Mouse (Mus musculus) adrenal gland, adult 2 months (tissue): ENCODE measurements at regions not wholly inside any gene's neighbourhood (a gene's known extent, or its start where the extent isn't known, plus 50 kb on each side); places are given as distances from the start of the nearest gene placed in this dataset.
A peak's percentile ranks its signal among the peaks of the same experiment; 100 is the strongest.

Experiments
- DNase-seq: peaks from one replicate; pipeline ENCODE4 v3.0.0; 2021

DNA sequence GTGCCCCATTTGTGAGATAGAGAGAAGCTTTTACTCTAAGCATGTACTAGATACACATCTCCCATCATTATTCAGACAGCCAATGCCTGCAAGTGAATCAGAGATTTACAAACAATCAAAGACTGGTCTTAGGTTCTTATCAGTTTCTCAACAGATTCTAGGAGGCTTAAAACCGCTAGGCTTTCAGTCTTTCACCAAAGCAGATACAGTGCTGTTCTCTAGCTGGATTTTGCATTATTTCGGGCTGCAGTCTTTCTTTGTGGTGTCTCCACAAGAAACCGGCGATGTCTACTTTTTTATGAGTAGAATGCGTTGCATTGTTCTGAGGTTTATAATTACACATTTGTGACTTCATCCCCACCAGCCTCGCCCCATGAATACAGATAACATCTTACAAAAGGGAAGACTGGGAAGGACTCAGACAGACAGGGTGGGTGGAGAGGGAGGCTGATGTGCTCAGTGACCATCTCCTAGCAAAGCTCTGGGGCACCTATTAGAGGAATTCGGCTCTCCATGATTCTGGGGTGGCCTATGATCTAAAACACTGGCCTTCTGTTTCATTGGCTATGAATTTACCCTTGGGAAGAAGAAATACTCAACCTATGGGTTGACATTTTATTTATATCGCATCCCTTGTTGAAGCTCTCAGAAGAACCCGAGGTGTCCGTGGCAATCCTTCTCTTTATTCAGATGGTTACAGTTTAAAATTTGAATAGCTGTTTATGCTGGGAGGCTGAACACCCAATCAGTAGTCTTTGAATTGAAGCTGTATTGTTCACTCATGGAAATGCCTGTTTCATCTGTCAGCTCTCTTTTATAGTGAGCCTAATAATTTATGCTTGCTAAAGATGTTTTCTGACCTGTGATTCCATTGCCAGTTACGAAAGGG is 343.8 kb downstream of the Tmem161b start:
- no peak for DNase-seq

DNA sequence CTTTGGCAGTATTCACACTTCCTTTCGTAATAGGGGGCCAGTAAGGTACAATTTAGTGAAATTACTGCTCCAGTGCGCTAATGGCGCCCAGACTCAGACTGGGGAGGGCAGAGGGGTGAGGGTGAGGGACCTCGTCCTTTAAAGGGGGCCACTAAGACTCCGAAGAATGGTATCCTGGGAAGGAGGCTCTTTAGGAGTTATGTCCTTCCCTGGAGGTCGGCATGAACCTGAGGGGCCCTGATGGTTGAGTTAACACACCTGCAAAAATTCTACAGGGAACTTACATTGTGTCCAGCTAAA is 344.4 kb downstream of the Tmem161b start:
- DNase-seq: peak; percentile 3

DNA sequence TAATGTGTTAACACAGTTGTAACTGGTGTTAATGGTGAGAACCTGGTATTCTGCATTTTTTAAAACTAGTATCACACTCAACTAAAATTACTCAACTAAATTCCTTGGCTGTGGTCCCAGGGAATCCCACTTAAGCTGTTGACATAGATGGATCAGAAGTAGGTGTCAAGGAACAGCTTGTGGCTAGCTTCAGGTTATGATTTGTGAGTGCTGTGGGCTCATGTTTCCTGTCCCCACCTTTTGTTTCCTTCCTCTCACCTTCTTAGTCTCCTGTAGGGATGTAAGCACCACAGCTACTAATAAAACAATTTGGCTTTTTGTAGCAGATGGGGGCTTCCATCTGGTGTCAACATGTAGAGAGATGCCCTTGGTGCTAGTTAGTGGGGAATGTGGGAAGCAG is 347.3 kb downstream of the Tmem161b start:
- no peak for DNase-seq

DNA sequence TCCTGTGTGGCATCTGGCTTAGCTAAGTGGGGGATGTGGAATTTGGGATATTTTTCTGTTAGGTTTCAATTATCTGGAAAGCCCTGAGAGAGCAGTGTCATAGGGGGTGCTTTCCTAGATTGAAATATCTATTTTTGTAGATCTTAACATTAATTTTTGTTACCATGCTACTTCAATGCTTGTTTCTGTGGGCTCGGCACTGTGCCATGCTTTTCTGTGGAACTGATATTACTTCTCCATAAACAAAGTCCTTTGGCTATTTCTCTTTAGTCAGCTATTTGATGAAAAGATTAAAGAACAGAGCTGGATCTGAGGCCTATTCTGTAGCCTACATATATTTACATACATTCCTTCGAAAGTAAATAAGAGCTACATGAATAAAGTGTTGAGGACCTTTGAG is 348.1 kb downstream of the Tmem161b start:
- DNase-seq: no peak

DNA sequence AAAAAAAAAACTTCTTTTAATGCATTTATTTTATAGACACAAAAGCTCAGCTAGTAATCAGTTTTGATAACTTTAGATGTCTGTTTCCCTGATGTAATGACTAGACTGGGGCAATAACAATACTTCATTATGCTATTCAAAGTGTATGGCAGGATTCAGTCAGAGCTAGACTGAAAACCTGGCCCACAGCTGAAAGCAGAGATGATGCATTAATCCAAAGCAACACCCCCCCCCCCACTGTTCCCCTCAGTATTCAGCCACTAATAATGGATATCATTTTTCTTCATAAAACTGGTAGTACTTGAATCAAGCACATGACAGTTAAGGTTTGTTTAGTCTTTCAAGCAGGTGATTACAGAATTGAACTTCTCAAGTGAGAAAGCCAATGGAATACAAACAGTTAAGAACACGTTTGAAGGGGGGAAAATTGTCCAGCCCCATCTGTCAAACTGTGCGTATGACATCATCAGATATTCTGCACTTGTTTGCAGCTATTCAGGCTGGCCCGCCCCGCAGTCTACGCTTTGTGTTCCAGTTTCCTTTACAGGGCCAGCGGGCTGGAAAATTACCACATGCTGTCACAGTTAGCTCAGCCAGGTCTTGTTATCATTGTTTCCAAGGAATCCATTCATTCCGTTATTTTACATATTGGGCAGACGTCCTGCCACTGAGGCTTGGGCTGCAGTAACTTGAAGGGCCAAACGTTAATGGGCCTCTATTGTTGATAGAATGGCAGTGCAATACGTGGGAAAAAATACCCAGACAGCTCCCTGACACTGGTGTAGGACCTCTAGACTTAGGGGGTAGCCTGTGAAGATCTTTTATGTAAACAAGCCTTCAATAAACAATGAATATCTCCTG is 349.1 kb downstream of the Tmem161b start:
- no peak for DNase-seq

DNA sequence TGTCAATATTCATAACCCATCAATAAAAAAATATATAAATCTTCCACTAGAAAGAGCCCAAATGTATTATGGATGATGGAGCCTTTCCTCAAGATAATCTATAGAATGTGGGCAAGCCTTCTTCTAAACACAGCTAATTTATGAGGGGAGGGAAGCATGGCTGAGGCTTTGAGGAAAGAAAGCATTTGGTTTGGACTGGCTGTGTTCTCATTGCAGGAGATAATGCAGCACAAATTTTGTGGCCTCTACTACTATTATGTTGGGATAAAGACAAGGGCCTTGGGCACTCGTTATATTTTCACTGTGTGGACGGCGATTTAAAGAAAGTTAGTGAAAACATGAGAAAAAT is 349.7 kb downstream of the Tmem161b start:
- no peak for DNase-seq

DNA sequence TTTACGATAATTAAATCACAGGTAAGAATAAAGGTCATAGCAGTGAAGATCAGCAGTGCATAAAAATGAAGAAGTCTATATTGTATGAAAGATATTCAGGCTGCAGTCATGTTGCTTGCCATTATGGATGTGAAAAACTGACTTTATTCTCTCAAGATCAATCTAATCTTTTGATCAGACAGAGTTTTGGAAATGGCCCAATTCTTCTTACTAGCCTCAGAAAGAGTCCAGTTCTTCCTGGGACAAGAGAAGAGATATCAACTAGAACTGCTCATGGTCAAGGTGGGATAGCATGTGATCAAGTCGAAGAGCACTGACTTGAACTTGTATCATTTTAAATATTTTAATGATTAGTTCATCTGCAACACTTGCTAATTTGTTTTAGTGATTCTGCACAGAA is 350.1 kb downstream of the Tmem161b start:
- no peak for DNase-seq

DNA sequence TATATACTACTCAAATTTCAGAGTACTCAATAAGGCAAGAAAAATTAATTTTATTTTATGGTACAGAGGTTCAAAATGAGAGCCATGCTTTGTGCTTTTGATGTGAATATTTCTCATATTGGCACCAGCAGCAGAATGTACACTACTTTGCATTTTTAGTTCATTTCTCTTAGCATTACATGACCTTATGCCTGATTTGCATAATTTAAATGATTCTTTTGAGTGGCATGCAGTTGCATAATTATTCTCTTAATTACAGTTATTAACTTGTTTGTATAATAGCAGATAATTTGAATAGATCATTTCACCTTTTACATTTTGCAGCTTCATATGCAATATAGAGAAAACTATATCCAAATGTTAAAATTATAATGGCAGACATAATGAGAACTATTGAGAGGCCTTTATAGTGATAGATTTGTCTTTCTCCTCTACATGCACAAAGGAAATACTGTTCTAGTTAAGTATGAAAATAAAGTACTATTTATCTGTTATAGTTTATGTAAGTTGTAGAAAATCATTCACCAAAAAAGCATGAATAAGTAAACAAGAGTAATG is 374.6 kb downstream of the Tmem161b start:
- DNase-seq: no peak

DNA sequence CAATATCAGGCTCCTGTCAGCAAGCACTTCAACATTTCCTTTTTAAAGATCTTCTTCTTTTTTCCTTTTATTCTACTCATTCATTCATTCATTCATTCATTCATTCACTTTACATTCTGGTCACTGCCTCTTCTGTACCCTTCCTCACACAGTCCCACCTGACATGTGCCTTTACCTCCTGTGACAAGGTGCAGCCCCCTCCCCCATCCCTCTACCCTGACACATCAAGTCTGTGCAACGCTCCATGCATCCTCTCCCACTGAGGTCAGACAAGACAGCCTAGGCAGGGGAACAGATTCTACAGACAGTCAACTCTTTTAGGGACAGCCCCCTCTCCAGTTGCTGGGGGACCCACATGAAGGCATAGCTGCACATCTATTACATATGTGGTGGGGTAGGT is 380.5 kb downstream of the Tmem161b start:
- DNase-seq: no peak

DNA sequence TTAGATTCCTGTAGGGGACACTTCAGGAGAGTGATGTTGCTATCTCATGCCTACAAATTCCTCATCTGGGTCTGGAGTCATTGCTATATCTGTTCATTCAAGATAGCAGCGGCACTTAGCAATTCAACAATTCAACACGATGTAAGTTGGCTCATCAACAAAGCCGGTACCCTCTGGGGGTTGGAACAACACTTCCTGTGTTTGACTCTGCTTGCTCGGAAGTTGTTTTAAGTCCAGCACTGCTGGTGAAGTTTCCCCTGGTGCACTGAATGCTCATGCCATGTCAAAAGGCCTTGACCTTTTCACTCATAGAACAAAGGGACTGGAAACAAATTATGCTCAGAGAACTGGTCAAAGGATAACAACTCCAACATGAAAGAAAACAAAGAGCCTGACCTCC is 390.4 kb downstream of the Tmem161b start:
- peak; percentile 3 for DNase-seq

DNA sequence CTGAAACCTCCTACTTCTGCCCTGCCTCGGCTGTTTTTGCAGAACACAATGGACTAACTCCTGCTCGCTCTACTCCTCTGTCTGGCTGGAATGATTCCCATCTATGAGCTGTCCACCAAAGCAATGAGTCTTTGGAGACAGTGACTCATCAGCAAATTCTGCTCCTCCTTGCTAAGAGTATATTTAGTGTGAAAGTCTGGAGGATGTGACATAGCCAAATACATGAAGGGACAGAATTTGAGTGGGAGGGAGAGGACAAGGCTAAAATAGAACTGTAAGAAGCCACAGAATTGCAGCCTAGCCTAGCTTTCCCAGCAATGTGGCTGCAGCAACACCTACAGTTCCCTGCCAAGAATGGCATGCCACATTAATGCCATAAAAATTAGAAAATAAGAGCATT is 390.9 kb downstream of the Tmem161b start:
- DNase-seq: peak; percentile 63

DNA sequence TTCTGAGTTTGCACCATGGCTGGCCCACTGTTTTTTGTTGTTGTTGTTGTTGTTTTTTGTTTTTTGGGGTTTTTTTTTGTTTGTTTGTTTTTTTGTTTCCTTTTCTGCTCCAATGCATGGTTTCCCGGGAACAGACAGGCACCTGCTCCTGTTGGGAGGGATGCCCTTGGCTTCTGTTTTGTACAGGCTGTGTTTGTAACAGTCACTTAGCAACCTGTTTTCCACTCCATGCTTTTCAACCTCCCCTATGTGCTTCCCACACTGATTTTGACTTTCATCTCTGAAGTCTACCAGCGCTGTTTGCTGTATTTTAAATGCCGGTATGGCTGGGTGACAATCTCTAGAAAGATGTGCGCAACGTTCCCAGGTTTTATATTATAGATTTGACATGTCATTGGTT is 402.6 kb downstream of the Tmem161b start:
- no peak for DNase-seq

DNA sequence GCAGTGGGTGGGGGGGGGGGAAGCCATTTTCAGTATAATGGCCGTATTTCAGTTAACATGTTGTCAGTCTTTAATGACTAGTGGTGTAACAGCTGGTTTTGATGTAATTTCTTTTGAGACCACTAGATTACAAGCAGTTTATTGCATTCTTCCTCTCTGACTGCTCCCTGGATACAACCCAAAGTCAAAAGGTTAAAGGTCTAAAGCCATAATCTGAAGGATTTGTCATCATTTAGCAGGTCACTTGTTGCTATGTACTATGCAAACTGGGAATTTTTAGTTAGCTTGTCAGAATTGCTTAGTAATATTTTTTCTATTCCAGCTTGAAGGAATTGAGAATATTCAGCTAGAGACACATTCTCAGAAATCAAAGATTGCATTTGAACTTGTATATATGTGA is 403.4 kb downstream of the Tmem161b start:
- no peak for DNase-seq

DNA sequence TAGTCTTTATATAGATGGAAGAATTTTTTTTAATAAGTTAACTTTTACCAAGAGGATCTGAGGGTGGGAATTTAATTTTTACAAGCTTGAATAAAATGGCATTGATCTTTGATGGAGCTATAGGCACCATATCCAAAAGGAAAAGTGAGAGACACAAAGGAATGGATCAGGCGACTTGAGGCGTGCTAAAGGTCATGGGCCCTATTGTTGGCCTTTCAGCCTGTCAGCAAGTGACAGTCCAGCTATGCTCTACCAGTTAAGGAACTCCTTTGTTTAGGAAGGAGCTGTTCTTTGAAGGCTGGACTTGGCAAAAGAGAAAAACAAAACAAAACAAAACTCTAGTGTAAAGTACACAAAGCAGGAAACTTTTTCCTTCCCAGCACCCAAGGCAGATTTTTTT is 403.8 kb downstream of the Tmem161b start:
- no peak for DNase-seq

DNA sequence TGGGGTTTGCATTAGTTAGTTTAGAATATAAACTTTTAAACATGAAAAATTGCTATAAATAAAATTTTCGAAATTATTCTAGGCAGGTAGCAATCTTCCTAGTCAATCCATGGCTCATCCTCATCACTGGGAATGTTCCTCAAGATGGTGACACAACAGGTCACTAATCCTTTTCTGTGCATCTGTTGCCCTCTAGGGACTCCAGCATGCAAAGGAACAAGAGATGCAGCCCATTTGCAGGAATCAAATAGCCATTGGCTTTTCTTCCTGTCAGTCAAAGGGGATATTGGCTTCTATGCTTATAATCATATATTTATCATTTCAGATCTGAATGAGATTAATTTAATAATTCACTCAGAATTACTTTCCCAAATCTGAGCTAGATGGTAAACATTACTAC is 404.3 kb downstream of the Tmem161b start:
- DNase-seq: no peak

DNA sequence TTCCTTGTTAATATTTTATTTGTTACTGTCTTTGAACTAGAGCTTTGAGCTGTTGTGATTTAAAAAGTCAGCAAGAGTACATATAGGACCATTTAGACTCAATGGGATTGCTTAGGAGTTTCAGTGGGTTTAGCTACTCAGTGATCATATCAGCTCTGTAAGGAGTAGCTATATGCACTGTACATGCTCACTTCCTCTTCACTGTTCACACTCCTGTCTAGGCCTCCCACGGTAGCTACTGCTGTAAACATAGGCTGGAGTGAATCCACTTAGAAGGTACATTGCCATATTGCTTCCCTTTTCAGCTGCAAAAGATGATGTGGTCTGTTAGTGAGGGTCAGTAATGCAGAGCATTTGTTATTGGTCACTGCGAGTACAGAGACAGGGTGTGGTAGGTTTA is 408.6 kb downstream of the Tmem161b start:
- no peak for DNase-seq

DNA sequence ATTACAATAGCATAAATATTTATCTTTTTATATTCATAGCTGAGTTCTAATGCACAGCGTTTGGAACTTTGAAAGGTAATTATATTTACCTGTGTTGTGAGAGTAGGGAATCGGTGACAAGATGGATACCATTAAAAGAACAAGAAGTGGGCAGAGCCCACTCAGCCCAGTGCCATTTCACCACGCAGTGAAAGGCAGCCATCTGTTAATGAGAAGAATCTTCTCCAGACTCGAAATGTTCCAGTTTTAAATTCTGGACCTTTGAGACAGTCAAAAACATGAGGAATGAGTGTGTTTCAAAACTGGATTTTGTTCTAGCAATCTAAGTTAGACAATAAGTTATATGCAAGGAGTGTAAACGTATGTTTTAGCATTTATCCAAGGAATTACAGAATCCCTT is 410.4 kb downstream of the Tmem161b start:
- no peak for DNase-seq

DNA sequence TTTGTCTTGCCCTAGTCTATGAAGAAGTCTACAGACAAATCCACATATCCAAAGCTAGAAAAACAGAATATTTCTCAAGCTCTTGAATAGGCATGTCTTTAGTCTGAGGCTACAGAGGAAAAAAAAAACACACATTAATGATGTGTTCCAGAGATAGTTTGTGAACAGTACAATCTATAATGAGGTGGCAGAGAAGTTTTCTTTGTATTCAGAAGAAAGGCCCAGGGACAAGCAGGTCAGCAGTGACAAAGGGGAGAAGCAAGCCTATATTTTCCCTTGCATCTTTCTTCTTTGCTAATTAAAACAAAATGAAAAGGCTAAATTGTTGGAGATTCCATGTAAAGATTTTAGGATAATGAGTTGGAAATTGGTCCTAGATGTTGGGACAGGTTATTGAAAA is 414.7 kb downstream of the Tmem161b start:
- no peak for DNase-seq

DNA sequence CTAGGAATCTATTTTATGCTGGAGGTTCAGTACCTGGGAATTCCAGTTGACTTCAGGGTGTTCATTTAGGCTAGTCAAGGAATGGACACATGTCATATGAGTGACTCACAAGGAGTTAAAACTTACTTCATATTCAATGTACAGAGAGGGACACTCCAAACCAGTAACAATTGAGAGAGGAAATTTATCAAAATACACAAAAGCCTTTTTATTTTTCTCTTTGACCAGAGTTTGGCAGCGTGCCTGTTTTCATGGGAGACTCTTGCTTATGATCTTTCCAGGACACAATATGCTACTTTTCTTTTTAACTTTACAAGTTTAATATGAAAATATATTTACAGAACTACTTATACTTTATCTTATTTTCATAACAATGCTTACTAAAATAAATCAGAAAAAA is 415.5 kb downstream of the Tmem161b start:
- no peak for DNase-seq

DNA sequence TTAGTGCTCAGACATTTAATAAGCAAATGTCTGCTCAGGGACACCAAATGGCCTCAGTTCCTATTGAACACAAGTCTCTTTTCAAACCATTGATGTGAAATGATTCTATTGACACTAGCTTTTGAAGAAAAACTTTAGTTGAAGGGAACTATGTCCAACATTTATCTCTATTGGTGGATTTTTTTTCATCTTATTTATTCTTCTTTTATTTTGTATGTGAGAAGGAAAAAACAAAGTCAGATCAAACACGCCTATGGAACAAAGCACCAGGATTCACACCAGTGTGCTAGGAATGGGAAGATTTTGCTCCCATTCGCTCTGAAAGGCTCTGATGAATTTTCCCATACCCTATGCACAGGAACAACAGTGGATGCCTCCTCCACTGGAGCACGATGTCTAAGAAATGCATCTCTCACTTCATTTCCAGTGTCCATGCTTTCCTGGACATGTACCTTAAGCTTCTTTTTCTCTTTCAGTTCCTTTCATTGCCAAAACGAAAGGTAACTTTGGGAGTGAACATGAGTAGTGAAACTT is 416.4 kb downstream of the Tmem161b start:
- no peak for DNase-seq

DNA sequence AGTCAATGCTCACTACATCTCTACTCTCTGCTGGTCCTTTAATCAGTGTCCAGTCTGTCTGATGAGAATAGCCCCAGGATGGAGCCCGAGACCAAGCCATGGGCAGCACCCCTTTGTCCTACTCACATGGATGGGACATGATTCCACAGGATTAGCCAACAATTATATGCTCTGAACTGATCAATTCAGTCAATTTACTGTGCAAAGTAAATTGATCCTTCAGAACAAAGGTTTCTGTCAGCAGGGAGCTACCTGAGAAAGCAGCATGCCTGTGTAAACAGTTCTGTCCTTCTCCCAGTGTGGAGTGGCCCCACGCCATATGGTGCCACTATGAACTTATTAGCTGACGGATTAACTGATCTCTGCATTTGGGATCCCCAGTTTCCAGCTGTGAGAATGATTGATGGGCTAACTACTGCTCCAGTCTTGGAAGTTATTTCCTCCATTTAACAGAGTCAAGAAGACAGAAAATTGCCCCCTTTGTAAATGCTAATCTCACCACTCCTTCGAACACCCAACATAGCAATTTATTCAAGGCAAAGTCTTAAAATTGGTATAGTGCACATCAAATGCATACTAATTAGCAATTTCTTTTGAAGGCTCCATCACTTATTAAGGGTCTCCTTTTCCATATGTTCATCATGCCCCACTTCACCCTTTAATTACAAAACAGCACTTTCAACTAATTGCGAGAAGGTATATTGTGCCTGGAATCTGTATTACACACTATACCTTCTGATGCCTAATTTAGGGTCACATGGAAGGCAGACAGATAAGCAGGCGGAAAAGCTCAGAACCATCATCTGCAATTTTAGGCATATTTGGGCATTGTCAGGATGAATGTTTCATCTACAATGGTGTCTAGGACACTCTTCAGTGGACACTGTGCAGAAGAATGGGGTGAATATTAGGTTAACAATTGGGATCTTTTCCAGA is 417.3 kb downstream of the Tmem161b start:
- no peak for DNase-seq

DNA sequence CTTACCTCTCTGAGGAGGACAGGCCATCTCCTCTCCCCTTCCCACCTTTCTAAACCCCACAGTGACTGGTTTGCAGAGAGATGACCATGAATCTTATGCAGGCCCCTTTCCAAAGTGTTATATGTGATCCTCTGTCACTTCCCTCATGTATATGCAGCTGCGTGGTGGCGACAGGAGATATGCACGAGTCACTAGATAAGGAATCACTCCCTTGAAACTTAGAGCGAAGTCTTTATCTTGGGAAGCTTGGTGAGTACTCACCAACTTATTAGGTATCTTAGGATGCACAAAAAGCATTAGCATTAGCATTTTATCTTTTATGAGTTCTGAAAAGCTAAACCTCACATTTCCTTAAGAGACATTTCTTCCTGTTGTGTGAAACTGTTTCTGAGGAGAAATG is 421.9 kb downstream of the Tmem161b start:
- no peak for DNase-seq
